Mouse (Mus musculus) gastrocnemius, postnatal 14 days (tissue): ENCODE data around the gene Rprd2. TPM values are rescaled to one million over a fixed set of nuclear protein-coding genes. Genes with fewer than 3 reads are reported as not detected.
"Not testable (repeated sequence)": the region's sequence is repeated elsewhere in the genome, so short reads cannot be mapped to it uniquely, and the experiment has no call there.

ENCODE experiments used
- DNase-seq: peaks from one replicate; pipeline ENCODE4 v3.0.0; 2021; ENCODE audit warnings: mixed read lengths
- intact Hi-C: fragments of 180-260 bp; cut with DNase I; formaldehyde crosslinking; loops from one replicate; pipeline ENCODE4 v1.15.1; 2025; ENCODE audit warnings: low total_unique reads
- long read RNA-seq, 2 experiments: library from polyadenylated mRNA; stranded (forward); transcript quantifications; one replicate each; pipeline ENCODE4 v2.0.0; 2021
- total RNA-seq, 2 experiments: library from RNA; stranded (reverse); gene quantifications; 2 replicates each; pipeline ENCODE4 v1.2.3; 2021

Rprd2 gene
- total RNA-seq = 10 to 100 TPM; 29.0 to 29.3 TPM
- long read RNA-seq, experiment 1, transcript Rprd2-202 (9 exons, 3,298 nt) = major isoform, 10 of 18 reads
- long read RNA-seq, experiment 1, partial matches to known transcripts = 2 of 18 reads
- long read RNA-seq, experiment 1, other reads (novel, unspliced or antisense) = 6 of 18 reads
- long read RNA-seq, experiment 2, transcript Rprd2-202 (9 exons, 3,298 nt) = major isoform, 5 of 12 reads
- long read RNA-seq, experiment 2, partial matches to known transcripts = 2 of 12 reads
- long read RNA-seq, experiment 2, other reads (novel, unspliced or antisense) = 5 of 12 reads

GRCm38 (mm10) chr3:95818571-95819288 is at the start of gene Rprd2:
TSS of gene Rprd2 (minus strand) at chr3:95818863.
- intact Hi-C loops = no loop called here
- DNase-seq = peak; percentile 81

- no peak for DNase-seq
- intact Hi-C loops = loop anchor here (10.0 kb wide), 1 partner anchor 187 kb away; the partner anchor contains the start of gene Vps45
Measured at GRCm38 (mm10) chr3:95867408-95867807, 48.7 kb upstream of the Rprd2 start.

GRCm38 (mm10) chr3:95866071-95866470 is 47.4 kb upstream of the Rprd2 start:
- intact Hi-C loops = loop anchor here (10.0 kb wide), 1 partner anchor 189 kb away; the partner anchor contains the start of gene Vps45
- DNase-seq = no peak

- intact Hi-C loops = loop anchor here (10.0 kb wide), 1 partner anchor 189 kb away; the partner anchor contains the start of gene Vps45
- no peak for DNase-seq
Measured at GRCm38 (mm10) chr3:95865571-95865970, 46.9 kb upstream of the Rprd2 start.

- intact Hi-C loops = loop anchor here (10.0 kb wide), 1 partner anchor 190 kb away; the partner anchor contains the start of gene Vps45
- DNase-seq = no peak
Measured at GRCm38 (mm10) chr3:95865050-95865449, 46.4 kb upstream of the Rprd2 start.

GRCm38 (mm10) chr3:95863578-95863977 is 44.9 kb upstream of the Rprd2 start:
- intact Hi-C loops = loop anchor here (5.0 to 10.0 kb wide), 2 partner anchors 44 to 191 kb away; partner anchors contain the start of gene Vps45
- no peak for DNase-seq

- intact Hi-C loops = loop anchor here (5.0 to 10.0 kb wide), 2 partner anchors 46 to 193 kb away; partner anchors contain the start of gene Vps45
- peak; percentile 48 for DNase-seq
Measured at GRCm38 (mm10) chr3:95861796-95862195, 43.1 kb upstream of the Rprd2 start.

GRCm38 (mm10) chr3:95861216-95861615 is 42.6 kb upstream of the Rprd2 start:
- intact Hi-C loops = loop anchor here (5.0 to 10.0 kb wide), 2 partner anchors 46 to 194 kb away; partner anchors contain the start of gene Vps45
- no peak for DNase-seq

GRCm38 (mm10) chr3:95860323-95860722 is 41.7 kb upstream of the Rprd2 start:
- DNase-seq = no peak
- intact Hi-C loops = loop anchor here (5.0 to 10.0 kb wide), 2 partner anchors 47 to 194 kb away; partner anchors contain the start of gene Vps45

GRCm38 (mm10) chr3:95858278-95858677 is 39.6 kb upstream of the Rprd2 start:
- intact Hi-C loops, DNase-seq: not testable (repeated sequence)

GRCm38 (mm10) chr3:95857050-95857449 is 38.4 kb upstream of the Rprd2 start:
- DNase-seq, intact Hi-C loops: not testable (repeated sequence)

GRCm38 (mm10) chr3:95856115-95856514 is 37.5 kb upstream of the Rprd2 start:
- no peak for DNase-seq
- intact Hi-C loops = no loop called here

GRCm38 (mm10) chr3:95855502-95856089 is 36.9 kb upstream of the Rprd2 start, which contains the start of gene Prpf3:
TSS of gene Prpf3 (minus strand) at chr3:95855885.
- DNase-seq = peak; percentile 95
- intact Hi-C loops = no loop called here

- DNase-seq = no peak
- intact Hi-C loops = no loop called here
Measured at GRCm38 (mm10) chr3:95851317-95851716, 32.7 kb upstream of the Rprd2 start.

GRCm38 (mm10) chr3:95850611-95851010 is 31.9 kb upstream of the Rprd2 start:
- intact Hi-C loops = no loop called here

GRCm38 (mm10) chr3:95842503-95843214 is 24.0 kb upstream of the Rprd2 start:
- no peak for DNase-seq
- intact Hi-C loops = no loop called here

More at GRCm38 (mm10) chr3:95850611-95851010, 31.9 kb upstream of the Rprd2 start:
- DNase-seq = no peak

GRCm38 (mm10) chr3:95839250-95839649 is 20.6 kb upstream of the Rprd2 start:
- intact Hi-C loops = no loop called here
- DNase-seq = no peak

- intact Hi-C loops = no loop called here
- no peak for DNase-seq
Measured at GRCm38 (mm10) chr3:95829053-95829452, 10.4 kb upstream of the Rprd2 start.

GRCm38 (mm10) chr3:95826275-95826674 is 7.6 kb upstream of the Rprd2 start:
- intact Hi-C loops = no loop called here
- DNase-seq = no peak
